Mouse (Mus musculus): ENCODE measurements around the gene Plekha6.
A peak's percentile ranks its signal among the peaks of the same experiment; 100 is the strongest.

Gene Plekha6

DNA sequence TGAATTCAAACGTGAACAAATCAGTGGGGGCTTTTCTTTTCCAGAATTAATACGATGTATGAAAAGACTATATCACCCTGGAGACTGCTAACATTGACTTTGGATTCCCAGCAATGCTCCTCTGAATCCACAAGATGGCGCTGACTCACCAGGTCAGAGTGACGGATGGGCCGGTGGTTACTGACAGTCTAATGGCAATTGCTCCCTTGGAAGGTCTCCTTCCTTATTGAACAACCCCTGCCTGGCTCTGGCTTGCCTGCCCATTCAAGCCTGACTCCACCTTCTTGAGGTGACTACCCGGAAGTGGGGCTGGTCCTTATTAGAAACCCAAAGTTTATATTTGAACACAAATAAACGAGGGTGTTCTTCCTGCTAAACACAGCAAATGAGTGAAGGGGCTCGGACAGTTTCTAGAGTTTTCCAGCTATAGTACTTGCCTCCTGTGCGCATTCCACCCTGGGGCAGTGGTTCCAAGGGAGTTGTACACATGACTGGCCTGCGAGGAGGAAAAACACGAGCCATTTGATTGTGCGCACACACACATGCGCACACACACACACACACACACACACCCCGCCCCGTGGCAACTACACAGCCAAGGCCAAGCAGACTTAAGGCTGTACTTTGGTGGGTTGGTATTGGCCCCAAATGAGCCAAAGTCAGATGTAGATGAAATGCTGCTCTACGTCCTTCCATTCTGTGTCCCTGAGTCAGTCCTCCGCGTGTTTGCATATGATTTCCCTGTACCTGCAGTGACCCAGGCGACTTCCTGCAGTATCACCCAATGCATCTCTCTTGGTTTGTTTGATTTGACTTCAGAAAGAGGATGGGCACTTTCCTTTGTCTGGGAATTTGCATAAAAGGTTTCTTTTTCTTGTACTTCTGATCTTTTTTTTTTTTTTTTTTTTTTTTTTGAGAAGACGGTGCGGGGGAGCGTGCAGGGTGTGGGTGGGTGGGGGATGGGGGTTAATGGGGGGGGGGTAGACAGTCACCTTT lies 17.7 kb upstream of the Plekha6 start:
- peak; percentile 65 for DNase-seq (ENCODE audit: low read depth, low spot score)

DNA sequence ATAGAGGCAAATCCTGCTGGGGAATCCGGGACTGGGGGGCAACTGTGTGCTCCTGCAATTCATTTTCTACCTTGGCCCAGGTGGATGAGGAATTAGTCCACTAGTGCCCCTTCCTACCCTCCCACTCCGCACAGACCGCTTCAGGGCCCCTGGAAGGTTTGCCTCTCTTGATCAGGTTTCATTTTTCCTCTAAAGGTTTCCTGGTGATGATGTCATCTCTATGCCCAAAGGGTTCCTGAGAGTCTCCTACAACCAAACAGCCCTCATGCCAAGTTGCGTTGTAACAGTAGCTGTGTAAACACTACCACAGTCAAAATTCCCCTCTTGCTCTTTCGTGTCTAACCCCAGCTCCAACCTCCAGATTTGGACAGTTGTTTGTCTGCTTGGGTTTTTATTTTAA lies 16.7 kb upstream of the Plekha6 start:
- no peak for DNase-seq (ENCODE audit: low read depth, low spot score)

DNA sequence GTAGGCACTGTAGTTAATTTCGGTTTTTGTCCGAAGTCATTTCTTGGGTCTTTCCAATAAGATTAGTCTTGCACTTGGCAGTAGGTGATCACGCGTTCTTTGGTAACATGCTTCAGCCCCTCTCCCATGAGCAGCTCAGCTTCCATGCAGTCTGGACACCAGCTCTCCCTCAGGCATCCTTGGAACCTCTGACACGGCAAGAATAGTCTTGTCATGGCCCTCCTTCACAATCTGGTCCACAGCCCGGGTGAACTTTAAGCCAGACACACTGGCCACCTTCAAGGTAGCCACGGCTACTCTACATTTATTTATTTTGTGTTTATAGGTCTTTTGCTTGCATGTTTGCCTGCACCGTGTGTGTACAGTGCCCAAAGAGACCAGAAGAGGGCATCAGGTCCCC lies 15.9 kb upstream of the Plekha6 start:
- DNase-seq (ENCODE audit: low read depth, low spot score), result no peak

DNA sequence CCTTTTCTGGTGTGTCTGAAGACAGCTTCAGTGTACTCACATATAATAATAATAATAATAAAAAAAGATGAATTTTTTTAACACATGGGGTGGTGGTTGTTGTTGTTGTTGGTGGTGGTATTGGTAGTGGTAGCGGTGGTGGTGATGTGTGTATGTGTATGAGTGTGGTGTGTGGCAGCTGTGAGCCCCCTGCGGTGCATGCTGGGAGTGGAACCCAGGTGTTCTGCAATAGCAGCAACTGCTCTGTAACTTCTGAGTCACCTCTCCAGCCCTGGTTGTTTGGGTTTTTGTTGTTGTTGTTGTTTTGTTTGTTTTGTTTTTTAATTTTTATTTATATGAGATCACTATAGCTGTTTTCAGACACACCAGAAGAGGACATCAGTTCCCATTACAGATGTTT lies 13.5 kb upstream of the Plekha6 start:
- DNase-seq (ENCODE audit: low read depth, low spot score), result no peak

DNA sequence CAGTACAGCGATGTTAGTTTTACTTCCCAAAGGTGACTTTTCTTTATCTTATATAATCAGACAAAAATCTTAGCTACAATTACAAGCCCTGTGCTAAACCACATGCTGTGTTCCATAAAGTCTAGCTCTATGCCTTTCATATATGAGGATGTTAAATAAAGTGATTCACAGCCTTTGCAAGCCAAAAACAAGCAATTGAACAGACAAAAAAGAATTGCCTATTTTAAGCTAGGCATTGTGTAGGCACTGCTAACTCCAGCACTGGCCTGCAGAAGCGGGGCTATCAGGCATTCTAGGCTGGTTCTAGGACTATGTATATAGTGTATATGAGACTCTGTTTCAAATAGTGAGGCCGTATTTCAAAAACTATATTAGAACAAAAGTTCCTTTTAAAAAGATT lies 11.8 kb upstream of the Plekha6 start:
- DNase-seq (ENCODE audit: low read depth, low spot score), result no peak

DNA sequence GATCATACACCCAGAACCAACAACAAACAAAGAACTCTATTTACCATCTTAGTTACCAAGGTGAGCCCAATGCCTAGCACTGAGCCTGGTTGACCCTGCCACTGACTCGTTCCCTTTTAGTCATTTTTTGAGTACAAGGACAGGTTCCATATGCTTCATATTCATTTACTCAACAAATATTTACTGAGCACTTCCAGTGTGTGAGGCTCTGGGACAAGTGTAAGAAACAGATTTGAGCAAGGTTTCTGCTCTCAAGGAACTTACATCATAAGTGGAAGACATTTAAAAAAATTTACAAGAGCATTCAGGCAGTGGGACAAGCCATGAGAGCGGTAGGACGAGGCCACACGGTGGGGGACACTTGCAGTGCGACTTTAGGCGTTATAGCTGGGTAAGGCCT lies 8.7 kb upstream of the Plekha6 start:
- no peak for DNase-seq (ENCODE audit: low read depth, low spot score)

DNA sequence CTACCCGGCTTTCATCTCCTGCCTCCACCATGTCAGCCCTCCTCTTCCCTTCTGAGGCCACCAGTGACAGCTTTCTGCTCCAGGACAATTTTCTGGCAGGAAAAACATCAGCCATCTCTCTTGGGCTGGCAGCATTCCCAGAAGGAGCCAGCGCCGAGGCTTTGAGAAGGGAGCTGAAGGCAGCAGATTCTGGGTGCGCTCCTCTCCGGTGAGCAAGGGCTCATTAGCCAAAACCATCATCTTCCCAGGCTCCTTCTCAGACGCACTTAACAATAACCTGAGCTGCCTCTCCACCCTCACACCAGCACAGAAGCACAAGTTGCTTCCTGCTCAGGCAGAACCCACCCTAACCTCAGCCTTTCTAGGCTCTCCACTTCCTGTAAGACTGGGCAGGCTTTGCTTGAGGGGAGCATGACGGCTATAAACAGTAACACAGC lies 4.9 kb upstream of the Plekha6 start:
- DNase-seq (ENCODE audit: low read depth, low spot score), result no peak

DNA sequence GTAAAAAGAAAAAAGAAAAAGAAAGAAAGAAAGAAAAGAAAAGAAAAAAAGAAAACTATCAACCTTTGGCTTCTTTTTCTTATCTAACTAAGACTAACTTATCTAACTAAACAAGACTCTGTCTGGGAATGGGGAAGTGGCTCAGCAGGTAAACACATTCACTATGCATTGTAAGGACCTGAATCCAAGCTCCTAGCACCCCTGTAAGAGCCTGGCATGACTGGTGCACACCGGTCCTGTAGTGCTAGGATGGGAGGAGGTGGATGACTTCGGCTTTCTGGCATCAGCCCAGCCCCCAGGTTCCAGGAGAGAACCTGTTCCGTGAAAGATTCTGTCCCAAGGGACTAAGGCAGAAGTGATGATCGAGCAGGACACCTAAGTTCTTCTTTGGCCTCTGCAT lies 2.5 kb upstream of the Plekha6 start:
- DNase-seq (ENCODE audit: low read depth, low spot score), result no peak

DNA sequence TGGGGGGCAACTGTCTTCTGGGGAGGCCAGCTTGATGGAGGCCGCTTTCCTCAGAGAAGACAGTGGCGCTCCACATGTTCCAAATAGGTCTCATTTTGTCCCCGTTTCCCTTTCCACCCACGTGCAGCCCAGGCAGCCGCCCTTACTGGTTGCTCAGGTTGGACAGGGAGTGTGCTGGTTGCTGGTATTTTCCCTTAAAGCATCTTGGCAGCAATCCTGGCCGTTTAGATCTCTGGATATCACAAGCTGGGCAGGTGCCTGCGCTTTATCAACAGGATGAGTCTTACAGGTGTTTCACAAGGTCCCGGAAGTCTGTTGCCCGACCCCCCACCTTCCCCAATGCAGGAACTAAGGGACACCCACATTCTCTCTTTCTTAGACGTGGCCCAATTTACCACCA lies 2.0 kb upstream of the Plekha6 start:
- DNase-seq (ENCODE audit: low read depth, low spot score), result no peak

DNA sequence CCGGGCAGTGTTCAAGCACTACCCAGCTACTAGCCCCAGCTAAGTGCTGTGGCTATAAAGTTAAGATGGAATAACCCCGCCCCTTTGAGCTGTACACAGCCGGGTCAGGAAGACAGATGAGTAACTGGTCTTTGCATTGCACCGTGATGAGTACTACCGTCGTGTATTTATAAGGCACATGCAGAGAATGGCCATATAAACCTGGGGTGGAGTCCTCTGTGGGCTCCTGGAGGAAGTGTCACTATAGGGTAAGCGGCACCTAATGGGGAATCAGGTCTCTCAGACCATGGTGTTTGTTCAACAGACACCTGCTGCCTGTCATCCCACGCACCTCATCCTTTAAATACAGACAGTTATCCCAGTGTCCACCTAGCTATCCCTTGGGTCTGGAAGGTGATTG lies 1.0 kb upstream of the Plekha6 start:
- DNase-seq (ENCODE audit: low read depth, low spot score), result no peak

DNA sequence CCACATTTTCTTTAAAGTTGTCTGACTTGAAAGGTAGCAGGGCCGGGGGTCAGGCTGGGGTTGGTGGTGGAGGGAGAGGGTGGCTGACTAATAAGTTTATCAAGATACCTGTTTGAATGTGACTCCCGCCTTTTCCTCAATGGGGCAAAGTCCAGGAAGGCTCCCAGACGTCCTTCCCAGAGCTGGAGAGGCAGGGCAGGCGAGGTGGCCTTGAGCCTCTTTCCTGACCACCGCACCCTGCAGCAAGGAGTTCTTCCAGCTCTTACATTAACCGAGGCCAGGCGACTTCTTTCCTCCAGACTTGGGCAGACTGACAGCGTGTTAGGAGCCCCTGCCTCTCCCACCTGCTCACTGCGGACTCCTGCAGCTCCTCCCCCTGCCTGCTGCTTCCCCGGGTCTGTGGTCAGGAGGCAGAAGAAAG lies 591 bp downstream of the Plekha6 start:
- no peak for DNase-seq (ENCODE audit: low read depth, low spot score)

DNA sequence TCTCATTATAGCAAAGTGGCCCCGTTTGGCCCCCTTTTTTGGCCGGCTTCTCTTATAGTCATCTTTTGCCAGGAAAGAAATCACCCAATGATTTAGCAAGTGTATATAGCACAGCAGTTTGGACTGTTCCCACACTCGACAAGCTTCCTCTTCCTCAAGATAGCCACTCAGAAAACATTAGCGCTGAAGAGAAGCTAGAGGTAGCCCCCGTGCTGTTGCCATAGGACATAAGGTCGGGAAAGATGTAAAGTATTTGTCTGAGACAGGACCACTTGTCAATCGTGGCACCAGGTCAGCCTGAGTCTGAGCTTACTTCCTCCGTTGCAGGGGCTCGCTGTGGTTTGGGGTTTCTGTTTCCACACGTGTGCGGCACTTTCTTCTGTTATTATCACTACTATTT lies 1.1 kb downstream of the Plekha6 start:
- no peak for DNase-seq (ENCODE audit: low read depth, low spot score)

DNA sequence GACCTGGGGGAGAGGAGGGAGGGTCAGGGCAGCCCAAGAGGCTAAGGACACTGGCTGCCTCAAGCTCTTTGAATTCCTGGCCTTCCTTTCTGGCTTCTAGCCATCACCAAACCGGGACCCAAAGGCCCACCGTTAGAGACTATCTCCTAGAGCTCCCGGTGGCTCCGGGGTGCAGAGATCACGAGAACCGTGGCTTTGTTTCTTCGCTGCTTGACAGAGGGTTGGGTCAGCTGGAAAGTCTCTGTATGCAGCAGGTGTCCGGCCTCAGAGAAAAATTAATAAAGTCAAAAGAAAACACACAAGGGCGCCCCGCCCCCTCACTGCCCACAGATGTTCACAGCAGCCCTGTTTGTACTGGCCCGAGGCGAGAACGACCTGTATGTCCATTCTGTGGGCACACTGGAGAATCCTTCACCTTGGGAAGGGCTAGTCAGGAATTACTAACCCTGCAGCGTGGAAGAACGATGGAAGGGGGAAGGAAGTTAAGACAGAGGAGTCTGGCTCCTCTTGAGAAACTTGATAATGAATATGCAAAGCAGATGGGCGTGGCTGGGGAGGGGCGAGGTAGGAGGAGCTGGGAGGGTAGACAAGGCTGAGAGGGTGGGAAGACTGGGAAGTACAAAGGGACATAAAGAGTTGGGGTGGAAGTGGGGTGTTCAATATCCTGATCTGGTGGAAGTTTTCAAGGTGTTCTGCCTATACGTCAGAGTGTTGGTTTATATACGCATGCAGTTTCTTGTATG lies 4.5 kb downstream of the Plekha6 start:
- DNase-seq (ENCODE audit: low read depth, low spot score), result no peak

DNA sequence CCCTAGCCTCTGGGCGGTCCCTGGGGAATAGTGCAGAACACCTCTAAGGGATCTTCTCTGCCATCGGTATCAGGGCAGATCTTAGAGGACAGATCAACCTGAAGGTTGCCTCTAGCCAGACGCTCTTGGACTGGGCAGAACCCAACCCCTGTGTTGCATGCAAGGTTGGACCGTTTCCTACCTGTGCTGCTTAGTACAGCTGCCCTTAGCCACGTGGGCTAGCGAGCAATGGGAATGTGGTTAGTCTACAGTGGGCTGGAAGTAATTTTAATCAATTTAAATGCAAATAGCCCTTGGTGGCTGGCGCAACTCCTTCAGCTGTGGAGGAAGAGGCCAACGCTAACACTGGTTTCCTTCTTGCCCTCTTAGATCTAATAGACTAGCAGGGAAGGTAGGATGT lies 6.2 kb downstream of the Plekha6 start:
- DNase-seq (ENCODE audit: low read depth, low spot score), result no peak

DNA sequence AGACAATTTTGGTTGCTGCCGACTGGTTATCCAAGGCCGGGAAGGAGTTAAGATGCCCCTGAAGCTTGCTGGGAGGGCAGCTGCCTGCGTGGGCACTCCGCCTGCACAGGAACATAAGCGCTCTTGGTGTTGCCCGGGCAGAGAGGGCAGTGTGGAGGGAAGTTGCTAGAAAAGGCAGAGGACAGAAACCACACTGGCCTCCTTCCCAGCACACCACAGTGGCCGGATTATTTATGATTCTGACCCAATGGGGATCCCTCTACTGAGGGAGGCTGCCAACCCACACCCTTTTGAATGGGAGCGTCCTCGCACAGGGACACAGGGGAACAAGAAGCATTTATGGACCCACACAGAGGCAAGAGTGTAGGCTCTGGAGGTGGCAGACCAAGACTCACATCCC lies 7.3 kb downstream of the Plekha6 start:
- DNase-seq (ENCODE audit: low read depth, low spot score), result no peak

DNA sequence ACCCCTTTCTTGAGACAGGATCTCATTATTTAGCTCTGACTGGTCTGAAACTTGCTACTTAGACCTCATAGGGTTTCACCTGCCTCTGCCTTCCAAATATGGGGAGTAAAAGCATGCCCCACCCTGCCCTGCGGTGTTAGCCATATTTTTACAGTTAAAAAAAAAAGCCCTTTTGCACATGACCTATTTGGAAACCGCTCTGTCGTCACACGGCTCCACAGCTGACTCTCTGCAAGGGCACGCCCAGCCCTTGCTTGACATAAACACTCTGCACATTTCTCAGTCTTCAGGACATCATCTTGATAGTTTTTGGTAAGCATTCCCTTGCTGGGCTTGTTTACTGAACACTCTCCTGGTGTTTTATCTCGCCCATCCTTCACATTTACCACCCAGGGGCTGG lies 11.1 kb downstream of the Plekha6 start:
- DNase-seq (ENCODE audit: low read depth, low spot score), result no peak

DNA sequence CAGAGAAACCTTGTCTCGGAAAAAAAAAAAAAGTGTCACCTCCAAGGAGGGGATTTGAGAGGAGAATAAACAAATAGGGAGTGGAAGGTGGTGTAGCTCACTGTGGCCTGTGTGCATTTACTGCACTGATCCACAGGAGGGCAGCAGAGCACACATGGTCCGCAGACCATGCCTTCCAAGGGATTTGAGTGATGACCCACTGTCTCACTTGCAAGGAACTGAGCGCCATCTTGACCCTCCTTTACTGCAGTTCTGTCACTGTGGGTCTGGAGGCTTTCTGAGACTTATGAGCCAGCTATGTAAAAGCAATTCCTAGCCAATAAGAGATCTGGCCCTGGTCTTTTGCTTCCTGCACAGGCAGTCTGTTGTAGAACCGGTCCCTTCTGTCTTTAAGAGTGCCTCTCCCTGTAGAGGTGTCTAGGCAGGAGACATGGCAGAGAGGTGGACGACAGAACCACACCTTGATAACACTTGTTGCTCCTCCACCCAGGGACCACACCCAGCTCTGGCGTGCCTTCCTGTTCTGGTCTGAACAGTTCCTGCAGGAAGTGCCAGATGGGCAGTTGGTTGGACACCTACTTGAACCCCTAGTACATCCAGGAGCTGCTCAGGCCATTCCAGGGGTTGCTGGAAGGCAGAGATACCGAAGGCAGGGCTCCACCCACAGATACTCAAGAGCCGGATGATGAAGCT lies 13.6 kb downstream of the Plekha6 start:
- peak; percentile 79 for DNase-seq (ENCODE audit: low read depth, low spot score)

DNA sequence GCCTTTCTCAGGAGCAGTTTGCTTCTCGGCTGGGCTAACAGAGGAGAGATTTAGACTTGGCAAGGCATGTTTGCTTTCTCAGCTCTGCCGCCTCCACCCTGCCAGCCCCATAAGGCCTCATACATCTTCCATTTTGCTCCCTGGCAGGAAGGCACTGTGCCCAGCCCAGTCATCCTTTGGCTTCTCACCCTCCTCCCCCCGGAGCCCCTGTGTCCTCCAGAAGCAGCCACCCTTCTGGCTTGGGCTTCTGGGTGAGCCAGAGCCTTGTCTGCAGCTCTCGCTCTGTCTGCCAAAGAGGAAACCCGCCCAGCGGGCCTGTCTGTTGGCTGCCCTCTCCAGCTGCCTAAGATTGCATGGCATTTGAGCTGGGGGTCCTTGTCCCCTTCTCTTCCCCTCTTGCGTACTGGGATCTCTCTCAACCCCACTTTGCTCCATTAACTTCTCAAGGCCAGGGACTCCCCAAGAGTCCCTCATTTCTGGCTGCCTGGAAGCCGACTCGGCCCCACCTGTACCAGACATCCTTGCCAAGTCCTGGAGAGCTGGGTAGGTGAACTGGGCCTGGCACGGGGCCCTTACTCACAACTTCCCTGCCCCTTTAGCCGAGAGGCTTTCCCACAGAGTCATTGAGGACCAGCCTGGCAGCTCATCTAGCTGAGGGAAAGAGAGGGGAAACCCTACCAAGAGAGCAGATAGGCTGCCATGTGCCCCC lies 14.9 kb downstream of the Plekha6 start:
- no peak for DNase-seq (ENCODE audit: low read depth, low spot score)

DNA sequence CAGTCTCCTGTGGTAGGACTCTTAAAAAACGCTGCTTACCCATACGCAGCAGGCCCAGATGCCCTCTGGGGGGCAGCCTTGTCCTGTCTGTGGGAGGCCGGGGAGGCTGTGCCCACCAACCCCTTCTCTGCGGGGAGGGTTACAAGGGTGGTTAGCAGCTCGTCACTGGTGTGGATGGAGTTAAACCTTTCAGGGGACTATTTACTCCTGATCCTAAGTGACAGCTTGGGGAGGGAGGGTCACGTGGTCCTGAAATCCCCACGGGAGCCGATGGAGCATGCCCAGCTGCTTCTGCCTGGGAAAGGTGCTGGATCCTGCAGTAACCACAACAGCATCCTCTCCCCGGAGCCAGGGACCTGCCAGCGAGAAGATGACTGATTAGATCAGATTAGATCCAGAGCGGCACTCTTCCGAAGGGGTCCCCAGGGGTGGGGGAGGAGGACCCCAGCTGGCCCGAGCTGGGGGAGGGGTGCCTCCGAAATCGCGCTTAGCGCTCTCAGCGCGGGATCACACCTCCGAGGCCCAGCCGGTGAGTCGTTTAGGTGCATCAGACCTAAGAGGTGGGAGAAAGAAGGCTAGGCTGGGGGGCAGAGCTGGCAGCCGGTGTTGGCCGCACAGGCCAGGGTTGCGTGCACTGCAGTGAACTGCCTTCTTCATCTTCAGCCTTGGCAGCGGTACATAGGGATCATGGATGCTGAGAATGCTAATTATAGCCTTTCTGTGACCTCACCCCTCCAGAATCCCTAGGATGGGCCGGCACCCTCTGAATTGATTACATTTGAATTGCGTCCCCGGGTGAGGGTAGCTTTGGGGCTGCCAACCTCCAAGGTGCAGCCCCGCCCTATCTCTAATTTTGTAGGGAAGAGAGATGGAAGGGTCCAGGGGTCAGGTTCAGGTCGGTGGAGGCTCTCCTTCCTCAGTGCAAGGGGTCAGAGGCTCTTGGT lies 17.3 kb downstream of the Plekha6 start:
- peak; percentile 87 for DNase-seq (ENCODE audit: low read depth, low spot score)

DNA sequence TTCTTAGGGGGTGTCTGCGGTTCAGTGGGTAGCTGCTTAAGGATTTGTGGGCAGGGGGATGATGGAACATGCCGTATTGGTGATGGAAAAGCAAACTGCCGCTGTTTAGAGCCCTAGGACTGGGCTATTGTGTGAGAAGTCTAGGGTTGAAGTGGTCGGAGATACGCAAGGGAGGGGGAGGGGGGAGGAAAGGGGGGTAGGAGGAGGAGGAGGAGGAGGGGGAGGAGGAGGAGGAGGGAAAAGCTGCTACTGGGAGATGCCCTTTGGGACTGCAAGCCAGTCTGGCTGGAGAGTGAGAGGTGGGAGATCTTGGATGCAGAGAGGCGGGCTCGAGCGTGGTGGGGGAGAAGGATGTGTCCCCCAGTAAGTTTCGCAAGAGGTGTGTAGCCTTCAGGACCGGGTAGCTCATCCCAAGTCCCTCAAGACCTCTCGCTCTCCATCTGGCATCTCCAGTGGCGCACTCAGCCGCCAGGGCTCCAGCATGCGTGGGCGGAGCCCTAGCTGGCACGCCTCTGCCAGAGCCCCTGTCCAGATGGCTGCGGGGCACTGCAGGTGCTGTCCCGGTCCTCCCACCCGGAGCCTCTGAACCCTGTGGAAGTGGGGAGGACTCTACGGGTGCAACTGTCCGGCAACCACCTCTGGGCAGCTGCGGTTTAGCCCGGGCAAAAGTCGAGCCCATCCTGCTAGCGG lies 18.2 kb downstream of the Plekha6 start:
- peak; percentile 74 for DNase-seq (ENCODE audit: low read depth, low spot score)
